Mouse (Mus musculus) olfactory bulb, adult 2 months (tissue): Measurements from ENCODE around the gene H2-Ab1.

Experiments used
- CTCF ChIP-seq: fragments of 200-500 bp; IDR thresholded peaks from 2 replicates; pipeline ENCODE4 v1.5.1; 2012; ENCODE audit warnings: low read depth, mild to moderate bottlenecking, low read length, moderate library complexity; ENCODE audit not compliant: insufficient read depth
- POLR2A ChIP-seq: fragments of 200-500 bp; IDR thresholded peaks from 2 replicates; pipeline ENCODE4 v1.6.1; 2012; ENCODE audit warnings: mild to moderate bottlenecking, low read depth, low read length, moderate library complexity; ENCODE audit not compliant: insufficient read depth

DNA sequence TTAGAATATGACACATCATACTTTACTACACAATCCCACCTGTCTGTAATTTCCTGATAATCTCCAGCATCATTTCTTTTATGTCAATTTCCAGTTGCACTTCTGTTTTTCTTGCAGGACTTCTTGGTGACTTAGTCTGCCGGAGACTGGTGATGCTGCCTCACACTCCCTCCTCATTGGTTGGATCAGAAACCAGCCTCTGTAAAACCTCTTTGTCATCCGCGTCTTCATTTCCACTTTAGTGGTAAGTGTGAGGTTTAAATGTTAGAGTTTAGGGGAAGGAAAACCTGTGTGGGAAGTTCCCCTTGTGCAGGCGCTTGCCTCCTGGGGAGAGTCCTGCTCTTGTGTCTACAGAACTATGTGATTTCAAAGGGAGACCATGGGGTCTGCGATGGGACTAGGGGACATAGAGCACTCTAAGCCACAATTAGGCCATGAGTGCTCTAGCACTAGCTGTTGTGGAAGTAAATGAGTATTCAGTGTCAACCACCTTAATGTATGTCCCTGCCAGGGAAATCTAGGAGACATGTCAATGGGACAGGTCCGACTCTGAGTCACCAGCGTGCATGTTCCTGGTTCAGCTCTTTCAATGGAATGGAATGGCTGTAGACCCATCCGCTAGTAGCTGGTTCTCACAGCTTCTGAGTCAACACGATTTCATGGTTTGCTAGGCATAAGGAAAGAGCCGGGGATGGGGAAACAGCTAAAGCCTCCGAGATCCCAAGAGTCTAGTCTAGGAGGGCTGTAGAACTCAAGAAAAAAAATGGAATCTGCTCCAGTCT lies at the start of gene H2-Ab1:
- no peak for TF ChIP-seq CTCF
- no peak for TF ChIP-seq POLR2A
